Mouse (Mus musculus): ENCODE data around the gene Hus1b.

GRCm38 (mm10) chr13:30986934-30987455 lies 39.4 kb upstream of the Hus1b start:
- no peak for TF ChIP-seq CTCF (IDR thresholded peaks at IDR 0.05)
- no peak for TF ChIP-seq EP300 (IDR thresholded peaks at IDR 0.05)
